Mouse (Mus musculus) spleen, postnatal 4 days (tissue): Measurements from ENCODE around the gene Mtss1l.

Experiments used
- DNase-seq, 2 experiments: peaks; one replicate each; pipeline ENCODE4 v3.0.0; 2022; ENCODE audit warnings: low spot score in 2 of 2

The Mtss1l gene

DNA sequence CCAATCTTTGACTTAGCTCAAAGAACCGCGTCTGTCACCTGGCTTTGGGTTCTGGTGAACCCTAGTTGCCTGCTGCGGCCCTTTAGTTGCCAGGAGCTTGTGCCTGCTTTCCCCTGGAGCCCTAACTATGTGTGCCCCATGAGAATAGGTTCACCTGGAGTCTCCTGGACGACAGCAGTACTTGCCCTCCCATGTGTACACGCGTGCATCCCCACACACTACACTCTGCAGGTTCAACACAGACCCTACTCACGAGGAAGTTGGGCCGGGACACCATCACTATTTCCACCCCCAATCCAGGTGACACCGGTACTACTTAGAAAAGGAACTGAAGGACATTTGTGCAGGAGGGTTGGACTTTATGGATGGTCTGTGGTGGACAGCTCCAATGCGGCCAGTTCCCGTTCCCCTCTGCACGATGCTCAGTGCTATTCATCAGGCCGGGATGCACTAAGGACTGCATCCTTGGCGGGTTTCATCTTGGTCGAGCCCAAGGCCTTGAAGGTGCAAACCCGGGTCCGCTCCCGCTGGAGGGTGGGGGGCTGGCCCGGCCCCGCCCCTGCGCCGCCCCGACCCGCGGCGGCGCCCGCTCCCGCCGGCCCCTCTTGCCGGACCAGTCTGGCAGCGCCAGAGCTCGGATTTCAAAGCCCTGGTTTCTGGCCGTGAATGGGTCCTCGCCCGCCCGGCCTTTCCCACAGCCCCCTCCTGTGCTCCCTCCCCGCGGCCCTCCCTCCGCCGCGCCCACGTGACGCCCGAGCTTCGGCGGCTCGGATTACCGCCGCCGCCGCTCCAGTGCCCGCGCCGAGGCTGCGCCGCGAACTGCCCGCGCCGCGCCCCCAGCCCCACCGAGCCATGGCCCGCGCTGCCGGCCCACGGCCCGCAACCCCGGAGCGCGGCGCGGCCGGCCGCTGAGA lies at the start of gene Mtss1l:
Mtss1l (plus strand) TSS at position 792 of the 914 bp plus-strand sequence.
- no peak for DNase-seq

GRCm38 (mm10) chr8:110672133-110672532 lies 49.1 kb upstream of the Mtss1l start:
- no peak for DNase-seq

- no peak for DNase-seq
These were observed 48.1 kb upstream of the Mtss1l start for GRCm38 (mm10) chr8:110673168-110673567.

- DNase-seq: no peak
These were observed 46.7 kb upstream of the Mtss1l start for GRCm38 (mm10) chr8:110674589-110674988.

DNA sequence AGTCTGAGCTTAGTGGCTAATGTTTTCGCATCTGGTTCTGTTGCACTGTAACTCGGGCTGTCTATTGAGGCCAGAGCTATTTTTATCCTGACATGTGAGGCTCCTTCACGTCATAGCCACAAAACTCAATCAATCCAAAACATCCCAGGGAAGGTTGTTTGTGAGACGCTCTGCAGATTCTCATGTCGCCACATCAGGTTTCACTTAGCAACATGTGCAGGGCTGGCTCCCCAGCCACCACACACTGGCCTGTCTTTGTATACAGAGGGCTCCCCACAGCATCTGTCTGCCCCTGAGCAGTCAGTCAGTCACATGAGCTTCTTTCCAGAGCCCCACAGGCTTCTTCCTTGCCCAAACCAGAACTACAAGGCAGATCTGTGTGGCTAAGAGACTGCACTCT lies 44.6 kb upstream of the Mtss1l start:
- no peak for DNase-seq

GRCm38 (mm10) chr8:110677174-110677660 lies 44.1 kb upstream of the Mtss1l start:
- no peak for DNase-seq

DNA sequence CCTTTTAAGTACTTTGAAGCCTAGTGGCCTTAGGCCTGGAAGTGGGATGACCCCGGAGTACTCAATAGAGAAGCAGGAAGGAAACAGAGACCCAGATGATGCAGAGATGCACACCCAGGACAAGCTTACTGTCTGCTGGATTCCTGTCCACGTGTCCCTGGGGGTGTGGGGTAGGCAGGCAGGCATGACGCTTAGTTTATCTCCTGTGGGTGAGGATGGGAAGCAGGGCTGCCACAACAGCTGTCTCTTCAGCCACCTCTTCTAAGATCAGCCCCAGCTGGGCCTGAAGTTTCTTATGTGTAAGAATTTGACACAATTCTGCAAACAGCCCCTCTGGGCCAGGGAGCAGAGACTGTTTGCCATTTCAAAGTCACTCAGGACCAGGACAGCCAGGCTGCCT lies 42.3 kb upstream of the Mtss1l start:
- no peak for DNase-seq

DNA sequence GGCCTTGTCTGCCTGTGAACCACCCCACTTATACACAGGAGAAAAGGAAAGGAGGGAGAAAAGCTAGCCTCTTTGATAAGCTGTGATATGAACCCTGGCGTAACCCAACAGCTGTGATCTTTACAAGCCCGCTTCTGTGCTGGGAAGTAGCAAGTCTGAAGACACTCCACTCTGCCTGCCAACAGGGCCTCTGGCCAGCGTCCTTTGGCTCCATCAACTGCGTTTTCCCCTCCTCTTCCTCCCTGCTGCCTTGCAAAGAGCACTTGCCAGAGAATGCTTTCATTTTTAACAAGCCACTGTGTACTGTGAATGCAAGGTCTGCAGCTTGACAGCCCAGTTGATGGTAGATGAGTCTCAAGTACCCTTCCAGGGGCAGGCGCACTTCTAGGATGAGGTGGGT lies 33.5 kb upstream of the Mtss1l start:
- DNase-seq: no peak

DNA sequence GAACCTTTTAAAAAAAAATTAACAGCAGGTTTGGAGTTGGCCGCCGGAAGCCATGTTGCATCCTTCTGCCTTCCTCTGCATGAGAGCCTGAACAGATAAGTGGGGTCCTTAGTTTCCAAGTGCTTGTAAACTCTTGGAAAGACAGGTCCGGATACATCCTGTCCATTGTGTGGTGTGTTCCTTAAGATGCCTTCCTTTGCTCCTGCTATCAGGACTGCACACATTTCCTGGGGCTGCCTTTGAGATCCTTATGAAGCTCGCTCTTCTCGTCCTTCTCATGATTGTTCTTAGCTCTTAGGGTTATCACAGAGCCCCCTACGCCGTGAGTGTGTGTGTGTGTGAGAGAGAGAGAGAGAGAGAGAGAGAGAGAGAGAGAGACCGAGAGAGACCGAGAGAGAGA lies 31.3 kb upstream of the Mtss1l start:
- no peak for DNase-seq

- DNase-seq: no peak
These were observed 27.1 kb upstream of the Mtss1l start for GRCm38 (mm10) chr8:110694226-110694625.

DNA sequence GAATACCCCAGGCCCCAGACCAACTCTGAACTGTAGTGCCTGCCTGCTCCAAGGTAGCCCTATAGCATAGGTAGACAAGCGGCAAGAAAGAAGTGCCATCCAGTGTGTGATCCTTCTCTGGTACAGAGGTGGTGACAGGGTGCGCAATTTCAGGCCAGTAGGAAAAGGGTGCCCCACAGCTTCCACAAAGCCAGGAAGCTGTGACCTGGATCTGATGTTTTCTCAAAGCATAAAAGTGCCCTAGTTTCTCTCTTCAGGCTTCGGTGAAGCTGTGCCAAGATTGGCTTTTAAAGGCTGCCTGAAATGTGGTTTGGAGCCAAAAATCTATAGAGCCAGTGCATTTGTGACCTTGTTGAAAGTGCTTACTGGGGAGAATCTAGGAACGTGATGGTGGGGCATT lies 26.4 kb upstream of the Mtss1l start:
- no peak for DNase-seq

- no peak for DNase-seq
These were observed 25.8 kb upstream of the Mtss1l start for GRCm38 (mm10) chr8:110695431-110695830.

DNA sequence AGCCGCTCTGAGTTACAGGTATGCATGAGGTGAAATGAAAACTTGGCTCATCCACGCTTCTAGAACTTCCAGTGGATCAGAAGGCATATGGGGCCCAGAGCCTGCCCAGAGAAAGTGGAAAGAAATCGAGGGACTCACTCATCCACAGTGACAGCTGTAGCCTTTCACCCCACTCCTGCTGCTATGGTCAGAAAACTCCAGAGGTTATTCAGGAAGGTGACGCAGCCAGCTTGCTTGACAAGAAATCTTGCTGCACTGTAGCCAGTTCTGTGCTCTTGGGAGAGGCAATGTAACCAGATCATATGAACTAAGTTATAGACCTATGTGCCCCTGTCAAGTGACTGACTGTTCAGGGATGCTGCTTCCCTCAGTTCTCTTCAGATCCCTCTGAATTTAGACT lies 25.2 kb upstream of the Mtss1l start:
- no peak for DNase-seq

- no peak for DNase-seq
These were observed 23.7 kb upstream of the Mtss1l start for GRCm38 (mm10) chr8:110697571-110697970.

DNA sequence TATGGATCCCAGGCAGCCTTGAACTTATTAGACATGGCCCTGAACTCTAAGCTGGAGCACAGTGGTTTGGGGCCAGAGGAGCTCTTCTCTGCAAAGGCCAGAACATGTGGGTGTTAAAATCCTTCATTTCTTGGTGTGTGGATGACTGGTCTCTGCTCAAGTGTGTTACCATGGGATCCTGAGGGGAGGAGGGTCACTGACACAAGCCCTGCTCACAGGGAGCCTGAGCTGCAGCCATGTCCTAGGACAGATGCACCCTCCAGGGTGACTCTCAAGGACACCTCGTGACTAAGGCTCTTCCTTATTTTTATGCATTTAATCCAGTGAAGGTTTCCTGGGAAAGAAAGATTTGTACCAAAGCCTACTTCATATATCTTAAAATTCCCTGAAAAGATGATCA lies 23.2 kb upstream of the Mtss1l start:
- DNase-seq: no peak

- DNase-seq: no peak
These were observed 21.8 kb upstream of the Mtss1l start for GRCm38 (mm10) chr8:110699501-110699900.

DNA sequence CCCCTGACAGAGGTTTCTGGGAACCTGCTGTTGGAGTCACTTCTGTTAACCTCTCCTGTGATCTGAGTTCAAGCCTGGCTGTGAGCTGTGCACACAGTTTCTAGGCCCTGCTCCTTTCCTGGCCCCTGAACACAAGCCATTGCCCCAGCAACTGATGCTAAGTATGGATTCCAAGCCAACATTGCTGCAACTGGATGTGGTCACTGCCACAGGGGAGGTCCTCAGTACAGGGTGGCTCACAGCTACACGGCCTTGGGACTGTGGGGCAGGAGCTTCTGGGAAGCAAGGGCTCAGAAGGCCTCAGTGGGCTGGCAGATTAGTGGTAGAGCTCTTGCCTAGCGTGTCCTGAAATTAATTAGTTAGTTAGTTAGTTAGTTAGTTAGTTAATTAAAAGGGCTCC lies 20.7 kb upstream of the Mtss1l start:
- DNase-seq: no peak

DNA sequence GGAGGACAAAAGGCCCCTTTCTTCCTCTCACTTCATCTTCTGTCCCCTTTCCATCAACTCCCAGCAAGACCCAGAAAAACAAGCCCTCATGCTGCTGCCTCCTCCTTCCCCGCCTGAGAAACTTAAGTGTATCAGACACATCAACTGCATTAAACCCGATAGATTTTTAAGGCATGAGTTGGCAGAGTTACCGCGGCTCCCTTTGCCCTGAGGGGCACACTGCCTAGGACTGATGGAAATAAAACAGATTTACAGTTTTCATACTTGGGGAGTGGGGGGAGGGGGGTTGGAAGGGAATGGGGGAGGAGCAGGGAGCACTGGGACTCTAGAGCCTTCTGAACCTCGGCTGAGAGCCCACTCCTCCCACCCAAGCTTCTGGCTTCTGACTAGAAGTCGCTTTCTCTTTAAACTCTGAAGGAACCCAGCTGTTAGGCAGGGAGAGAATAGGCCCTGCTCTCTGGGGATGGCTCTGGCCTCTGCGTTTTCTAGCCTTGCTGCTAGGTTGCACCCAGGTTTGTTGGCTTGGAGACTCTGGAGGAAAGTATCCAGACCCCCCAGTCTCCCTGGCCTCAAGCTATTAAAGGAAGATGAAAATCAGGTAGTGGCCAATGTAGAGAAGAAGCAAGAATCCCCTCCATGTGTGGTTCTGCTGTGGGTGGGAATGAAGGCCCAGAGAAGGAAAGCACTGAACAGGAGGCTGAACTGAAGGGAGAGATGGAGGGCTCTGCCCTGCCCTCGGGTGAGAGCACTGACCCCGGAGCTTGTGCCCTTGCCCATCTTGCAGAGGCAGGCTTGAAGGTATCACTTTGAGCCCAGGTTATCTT lies 18.4 kb upstream of the Mtss1l start:
- no peak for DNase-seq

DNA sequence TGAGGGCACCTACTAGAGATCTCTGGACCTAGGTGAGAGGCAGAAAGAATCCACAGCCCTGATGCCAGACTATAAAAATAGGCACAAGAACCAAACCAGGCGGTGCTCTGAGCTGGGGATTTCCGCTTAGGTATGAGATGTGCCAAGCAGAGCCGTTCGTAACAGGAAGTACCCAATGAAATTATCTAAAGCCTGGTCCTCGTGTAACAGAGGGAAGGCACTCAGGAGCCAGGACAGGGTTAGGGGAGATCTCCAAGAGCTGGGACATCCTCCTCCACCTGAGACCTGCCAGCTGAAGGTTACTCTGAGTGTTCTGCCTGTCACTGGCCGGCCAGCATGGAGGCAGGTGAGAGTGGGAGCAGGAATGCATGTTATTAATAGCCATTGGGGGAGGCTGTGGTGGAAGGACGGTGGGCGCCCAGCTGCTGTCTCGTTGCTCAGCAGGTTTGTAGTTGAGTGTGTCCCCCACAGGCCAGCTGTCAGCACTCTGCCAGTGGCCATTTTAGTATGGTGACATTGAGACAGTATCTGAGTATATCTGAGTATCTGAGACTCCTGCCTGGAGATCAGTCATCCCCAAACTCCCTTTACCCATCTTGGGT lies 17.7 kb upstream of the Mtss1l start:
- no peak for DNase-seq

GRCm38 (mm10) chr8:110704103-110704502 lies 17.2 kb upstream of the Mtss1l start:
- DNase-seq: no peak

DNA sequence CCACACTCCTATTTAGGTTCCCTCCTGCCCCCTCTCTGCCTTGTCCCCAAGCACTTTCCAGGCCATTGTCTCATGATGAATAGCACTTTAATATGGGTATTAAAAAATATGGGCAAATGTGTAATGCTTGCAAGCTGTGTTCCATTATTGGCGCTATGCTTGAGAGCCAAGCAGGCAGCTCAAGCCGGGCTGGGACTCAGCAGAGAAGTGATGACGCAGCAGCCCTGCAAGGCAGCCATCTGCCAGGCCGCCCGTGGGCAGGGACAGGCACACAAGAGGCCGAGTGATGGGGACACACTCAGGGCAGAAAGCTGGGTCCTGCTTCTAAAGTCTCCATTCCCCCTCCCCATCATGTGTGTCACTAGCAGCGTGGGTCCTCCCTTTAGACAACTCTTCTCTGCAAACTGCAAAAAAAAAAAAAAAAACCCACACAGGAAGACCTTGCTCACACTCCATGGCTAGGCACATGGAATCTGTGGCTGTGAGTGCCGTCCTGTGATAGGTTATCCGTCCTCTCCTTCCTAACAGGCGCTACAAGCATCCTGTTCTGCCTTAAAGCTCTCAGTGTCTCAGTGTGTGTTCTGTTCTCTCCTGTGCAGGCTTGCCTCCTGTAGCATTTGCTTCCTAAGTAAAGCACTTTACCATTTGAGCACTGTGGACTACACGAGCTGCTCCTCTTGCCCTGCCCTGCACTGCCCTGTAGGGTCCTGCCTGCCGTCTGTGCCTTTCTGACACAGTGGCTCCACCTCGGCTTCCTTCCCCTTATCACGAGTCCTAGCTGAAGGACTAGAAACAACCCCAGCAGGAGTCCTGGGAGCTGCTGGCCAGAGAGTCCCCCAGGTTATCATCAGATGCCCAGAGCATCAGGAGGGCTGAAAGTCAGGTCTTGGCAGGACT lies 15.6 kb upstream of the Mtss1l start:
- DNase-seq: no peak
